Mouse (Mus musculus) heart, adult 2 months (tissue): ENCODE results near the gene Fam117a. TPM values are rescaled to one million over a fixed set of nuclear protein-coding genes. Genes with fewer than 3 reads are reported as not detected.

ENCODE experiments used
- DNase-seq, 2 experiments: peaks; one replicate each; pipeline ENCODE4 v3.0.0; 2021
- H3K27ac ChIP-seq: fragments of 200-600 bp; 2 replicates; pipeline ENCODE4 v1.8.1; 2022
- H3K27me3 ChIP-seq: fragments of 200-500 bp; 2 replicates; pipeline ENCODE4 v1.6.1; 2012; ENCODE audit warnings: mild to moderate bottlenecking, low read length, inconsistent platforms, mixed read lengths; ENCODE audit not compliant: control insufficient read depth, insufficient read depth
- H3K36me3 ChIP-seq: fragments of 200-500 bp; 2 replicates; pipeline ENCODE4 v1.6.1; 2012; ENCODE audit warnings: low read length, inconsistent platforms; ENCODE audit not compliant: control insufficient read depth, insufficient read depth
- H3K4me1 ChIP-seq: fragments of 200-500 bp; 2 replicates; pipeline ENCODE4 v1.6.1; 2011; ENCODE audit warnings: low read length; ENCODE audit not compliant: control insufficient read depth, insufficient read depth
- H3K4me3 ChIP-seq: fragments of 200-600 bp; 2 replicates; pipeline ENCODE4 v1.8.1; 2022
- H3K79me2 ChIP-seq: fragments of 200-500 bp; replicated peaks from 2 replicates; pipeline ENCODE4 v1.6.1; 2012; ENCODE audit warnings: mild to moderate bottlenecking, inconsistent platforms, low read length, moderate library complexity, mixed read lengths; ENCODE audit not compliant: control insufficient read depth, insufficient read depth
- H3K9ac ChIP-seq: fragments of 200-500 bp; 2 replicates; pipeline ENCODE4 v1.6.1; 2012; ENCODE audit warnings: low read depth, mild to moderate bottlenecking, control low read depth, inconsistent platforms, low read length, mixed read lengths
- CTCF ChIP-seq: fragments of 200-600 bp; IDR thresholded peaks from 2 replicates; pipeline ENCODE4 v1.8.1; 2022; ENCODE audit warnings: antibody characterized with exemption, mild to moderate bottlenecking, moderate library complexity
- EP300 ChIP-seq: fragments of 200-500 bp; IDR thresholded peaks from 2 replicates; pipeline ENCODE4 v1.6.1; 2011; ENCODE audit warnings: low read depth, low read length, control low read depth; ENCODE audit not compliant: insufficient read depth
- POLR2A ChIP-seq: fragments of 200-500 bp; IDR thresholded peaks from 2 replicates; pipeline ENCODE4 v1.6.1; 2011; ENCODE audit warnings: mild to moderate bottlenecking, low read depth, low read length, control low read depth; ENCODE audit not compliant: insufficient read depth
- WGBS: fragments of 180-500 bp; shearing (Covaris S2); methylation state at CpG from one replicate; pipeline ENCODE4 v1.1.7; 2018; 5-methylcytosine and 5-hydroxymethylcytosine counted together
- intact Hi-C: fragments of 180-260 bp; cut with DNase I; formaldehyde crosslinking; loops from one replicate; pipeline ENCODE4 v1.15.1; 2025
- polyA plus RNA-seq: library from polyadenylated mRNA; depleted of rRNA; stranded (reverse); fragments of >200 nt; gene quantifications from 2 replicates; pipeline ENCODE4 v1.2.3, GENCODE M21; 2012
- total RNA-seq, 2 experiments: library from RNA; stranded (reverse); gene quantifications; 2 replicates each; pipeline ENCODE4 v1.2.3; 2021

The Fam117a gene
- total and polyA plus RNA-seq, 3 experiments: 8.6 to 19.0 (median 10.0) TPM

- Histone ChIP-seq H3K4me3 (no peak overlapping the region), H3K36me3 (peaks cover 9% of the 10 kb centered on the region), H3K27me3 (no peaks in the 10 kb centered on the region), H3K79me2 (peaks cover 3% of the 10 kb centered on the region), H3K9ac (no peak overlapping the region), H3K27ac (no peak overlapping the region), H3K4me1 (no peaks in the 10 kb centered on the region; the same call in 1 of the 2 replicates)
- no peak for TF ChIP-seq POLR2A
- TF ChIP-seq EP300: no peak
- no peak for TF ChIP-seq CTCF
- no peak for DNase-seq
- intact Hi-C loops: loop anchor here (5.0 kb wide), 1 partner anchor 184 kb away; no protein-coding TSS in a partner anchor
- WGBS: 88% methylated on average over 3 of the region's 3 CpGs
Observed at GRCm38 (mm10) chr11:95301772-95302171, 35.0 kb upstream of the Fam117a start.

- Histone ChIP-seq H3K27ac (no peak overlapping the region), H3K36me3 (peaks cover 9% of the 10 kb centered on the region)
Observed at GRCm38 (mm10) chr11:95305600-95305999, 31.2 kb upstream of the Fam117a start.

GRCm38 (mm10) chr11:95307526-95307925 is 29.3 kb upstream of the Fam117a start:
- TF ChIP-seq POLR2A: no peak
- no peak for TF ChIP-seq EP300
- TF ChIP-seq CTCF: no peak
- intact Hi-C loops: no loop called here
- no peaks in the 10 kb centered on the region for H3K27me3 ChIP-seq
- peaks cover 6% of the 10 kb centered on the region for H3K36me3 ChIP-seq
- 53% methylated on average over 8 of the region's 8 CpGs for WGBS
- H3K4me1 ChIP-seq: peaks cover 4% of the 10 kb centered on the region
- no peak overlapping the region for H3K4me3 ChIP-seq
- H3K27ac ChIP-seq: no peak overlapping the region
- peaks cover 3% of the 10 kb centered on the region; the same call in 1 of the 2 replicates for H3K79me2 ChIP-seq
- H3K9ac ChIP-seq: no peak overlapping the region
- DNase-seq: no peak

More at GRCm38 (mm10) chr11:95305600-95305999, 31.2 kb upstream of the Fam117a start:
- WGBS: 91% methylated on average over 7 of the region's 7 CpGs
- Histone ChIP-seq H3K4me3 (no peak overlapping the region), H3K9ac (no peak overlapping the region), H3K4me1 (peaks cover 2% of the 10 kb centered on the region), H3K27me3 (no peaks in the 10 kb centered on the region), H3K79me2 (peaks cover 3% of the 10 kb centered on the region; the same call in 1 of the 2 replicates)
- no peak for DNase-seq
- intact Hi-C loops: no loop called here
- TF ChIP-seq EP300 (no peak), CTCF (peak; percentile 48)

GRCm38 (mm10) chr11:95309510-95310006 is 27.3 kb upstream of the Fam117a start:
- Histone ChIP-seq H3K4me1 (peaks cover 4% of the 10 kb centered on the region), H3K27ac (peak overlapping the region; percentile 99), H3K4me3 (peak overlapping the region; percentile 98), H3K9ac (peak overlapping the region; percentile 94), H3K36me3 (peaks cover 2% of the 10 kb centered on the region), H3K27me3 (no peaks in the 10 kb centered on the region), H3K79me2 (peaks cover 3% of the 10 kb centered on the region; the same call in 1 of the 2 replicates)
- intact Hi-C loops: loop anchor here (2.0 to 5.0 kb wide), 3 partner anchors 27 to 75 kb away; partner anchors contain the start of genes Fam117a and Slc35b1
- TF ChIP-seq POLR2A: peak; percentile 92
- no peak for TF ChIP-seq EP300
- TF ChIP-seq CTCF: no peak
- WGBS: under 1% methylated on average over 37 of the region's 37 CpGs
- peak; percentile 93 to 99 for DNase-seq

- Histone ChIP-seq H3K27me3 (no peaks in the 10 kb centered on the region), H3K36me3 (no peaks in the 10 kb centered on the region; the same call in 1 of the 2 replicates), H3K27ac (peak within 1 kb of the TSS; percentile 99), H3K4me1 (peaks cover 4% of the 10 kb centered on the region), H3K4me3 (peak within 1 kb of the TSS; percentile 98), H3K9ac (peak within 1 kb of the TSS; percentile 94), H3K79me2 (peaks cover 3% of the 10 kb centered on the region; the same call in 1 of the 2 replicates)
- intact Hi-C loops: loop anchor here (2.0 to 5.0 kb wide), 3 partner anchors 27 to 75 kb away; partner anchors contain the start of genes Fam117a and Slc35b1
- WGBS: under 1% methylated on average over 42 of the region's 42 CpGs
- TF ChIP-seq CTCF: no peak
- peak; percentile 78 for TF ChIP-seq POLR2A
- peak; percentile 73; the same call in 1 of the 2 replicates for TF ChIP-seq EP300
- DNase-seq: peak; percentile 95 to 99
Observed at GRCm38 (mm10) chr11:95310007-95310647, 26.7 kb upstream of the Fam117a start, which contains the start of gene Kat7. Kat7 (minus strand) TSS chr11:95310246.
